Mouse (Mus musculus): Measurements from ENCODE around the gene Fis1. TPM values are rescaled to one million over a fixed set of nuclear protein-coding genes. Genes with fewer than 3 reads are reported as not detected.
"Not testable (repeated sequence)": the region's sequence is repeated elsewhere in the genome, so short reads cannot be mapped to it uniquely, and the experiment has no call there.

Fis1 gene
- polyA plus RNA-seq, 1 experiment = 179 TPM

GRCm38 (mm10) chr5:136935905-136936695 is 17.0 kb upstream of the Fis1 start:
- 47% methylated on average over 7 of the region's 7 CpGs for WGBS
- no peak overlapping the region for H3K27ac ChIP-seq (ENCODE audit: control insufficient read depth, insufficient read depth, low read depth, low read length, poor library complexity)
- TF ChIP-seq CTCF (IDR thresholded peaks at IDR 0.05; ENCODE audit: control insufficient read depth, insufficient read depth, low read length) (peak; percentile 55), POLR2A (IDR thresholded peaks at IDR 0.05; ENCODE audit: borderline replicate concordance, control insufficient read depth, low read depth, low read length) (no peak)
- H3K4me3 ChIP-seq (replicated peaks; ENCODE audit: control insufficient read depth, low read depth, low read length) = no peak overlapping the region
- H3K4me1 ChIP-seq (ENCODE audit: control insufficient read depth, insufficient read depth, low read length) = no peaks in the 10 kb centered on the region

DNA sequence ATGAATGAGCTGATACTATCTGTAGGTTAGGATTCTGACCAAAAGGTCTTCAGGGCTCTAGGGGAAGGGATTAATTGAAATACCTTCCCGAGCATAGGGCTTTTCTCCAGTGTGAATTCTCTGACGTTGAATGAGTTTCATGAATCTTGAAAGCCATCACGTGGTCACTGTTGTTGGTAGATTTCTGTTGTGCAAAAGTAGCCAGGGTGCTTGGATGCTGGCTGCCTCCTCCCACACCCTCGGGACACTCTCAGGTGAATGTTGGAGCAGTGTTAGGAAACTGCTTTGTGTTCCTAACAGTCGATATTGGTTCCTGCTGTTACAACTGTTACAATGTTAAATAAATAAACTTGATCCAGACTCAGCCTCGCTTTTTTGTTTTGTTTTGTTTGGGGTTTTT is 16.3 kb upstream of the Fis1 start:
- no peak overlapping the region for H3K4me3 ChIP-seq (replicated peaks; ENCODE audit: control insufficient read depth, low read depth, low read length)
- 87% methylated on average over 6 of the region's 6 CpGs for WGBS
- TF ChIP-seq CTCF (IDR thresholded peaks at IDR 0.05; ENCODE audit: control insufficient read depth, insufficient read depth, low read length) (no peak), POLR2A (IDR thresholded peaks at IDR 0.05; ENCODE audit: borderline replicate concordance, control insufficient read depth, low read depth, low read length) (no peak)
- no peak overlapping the region for H3K27ac ChIP-seq (ENCODE audit: control insufficient read depth, insufficient read depth, low read depth, low read length, poor library complexity)
- H3K4me1 ChIP-seq (ENCODE audit: control insufficient read depth, insufficient read depth, low read length) = no peaks in the 10 kb centered on the region

GRCm38 (mm10) chr5:136937621-136938020 is 15.5 kb upstream of the Fis1 start:
- no peak for TF ChIP-seq POLR2A (IDR thresholded peaks at IDR 0.05; ENCODE audit: borderline replicate concordance, control insufficient read depth, low read depth, low read length)
- TF ChIP-seq CTCF (IDR thresholded peaks at IDR 0.05; ENCODE audit: control insufficient read depth, insufficient read depth, low read length) = no peak
- Histone ChIP-seq H3K4me1 (ENCODE audit: control insufficient read depth, insufficient read depth, low read length) (no peaks in the 10 kb centered on the region), H3K27ac (ENCODE audit: control insufficient read depth, insufficient read depth, low read depth, low read length, poor library complexity) (no peak overlapping the region), H3K4me3 (replicated peaks; ENCODE audit: control insufficient read depth, low read depth, low read length) (no peak overlapping the region)
- WGBS = 80% methylated on average over 5 of the region's 5 CpGs

GRCm38 (mm10) chr5:136939284-136939683 is 13.8 kb upstream of the Fis1 start:
- TF ChIP-seq CTCF (IDR thresholded peaks at IDR 0.05; ENCODE audit: control insufficient read depth, insufficient read depth, low read length) = peak; percentile 65
- no peak for TF ChIP-seq POLR2A (IDR thresholded peaks at IDR 0.05; ENCODE audit: borderline replicate concordance, control insufficient read depth, low read depth, low read length)

DNA sequence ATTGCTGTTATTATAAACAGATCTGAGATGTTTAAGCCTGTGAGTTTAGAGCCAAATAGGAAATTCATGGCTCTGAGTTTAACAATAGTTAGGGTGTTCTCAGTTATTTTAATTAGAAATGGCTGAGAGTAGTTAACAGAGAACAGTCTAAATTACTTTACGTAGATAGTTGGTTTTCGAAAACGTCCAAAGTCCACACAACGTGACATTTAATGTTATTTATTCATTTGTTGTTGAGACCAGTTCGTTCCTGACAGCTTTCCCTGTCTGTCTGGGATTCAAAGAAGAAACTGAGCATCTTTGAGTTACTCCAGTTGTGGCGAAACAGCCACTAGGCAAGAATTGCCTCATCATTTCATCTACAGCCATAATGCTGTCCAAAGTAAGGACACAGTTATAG is 13.0 kb upstream of the Fis1 start:
- not testable (repeated sequence) for H3K27ac ChIP-seq (ENCODE audit: control insufficient read depth, insufficient read depth, low read depth, low read length, poor library complexity); H3K4me1 ChIP-seq (ENCODE audit: control insufficient read depth, insufficient read depth, low read length); H3K4me3 ChIP-seq (replicated peaks; ENCODE audit: control insufficient read depth, low read depth, low read length)
- 77% methylated on average over 6 of the region's 6 CpGs for WGBS

More at GRCm38 (mm10) chr5:136939284-136939683, 13.8 kb upstream of the Fis1 start:
- Histone ChIP-seq H3K27ac (ENCODE audit: control insufficient read depth, insufficient read depth, low read depth, low read length, poor library complexity) (no peak overlapping the region), H3K4me1 (ENCODE audit: control insufficient read depth, insufficient read depth, low read length) (no peaks in the 10 kb centered on the region), H3K4me3 (replicated peaks; ENCODE audit: control insufficient read depth, low read depth, low read length) (no peak overlapping the region)
- 73% methylated on average over 7 of the region's 7 CpGs for WGBS

GRCm38 (mm10) chr5:136940845-136941560 is 12.1 kb upstream of the Fis1 start:
- no peak for TF ChIP-seq POLR2A (IDR thresholded peaks at IDR 0.05; ENCODE audit: borderline replicate concordance, control insufficient read depth, low read depth, low read length)
- TF ChIP-seq CTCF (IDR thresholded peaks at IDR 0.05; ENCODE audit: control insufficient read depth, insufficient read depth, low read length) = no peak
- Histone ChIP-seq H3K4me1 (ENCODE audit: control insufficient read depth, insufficient read depth, low read length) (no peaks in the 10 kb centered on the region), H3K27ac (ENCODE audit: control insufficient read depth, insufficient read depth, low read depth, low read length, poor library complexity) (no peak overlapping the region), H3K4me3 (replicated peaks; ENCODE audit: control insufficient read depth, low read depth, low read length) (no peak overlapping the region)
- WGBS = 83% methylated on average over 12 of the region's 12 CpGs

GRCm38 (mm10) chr5:136942781-136943180 is 10.3 kb upstream of the Fis1 start:
- 70% methylated on average over 3 of the region's 3 CpGs for WGBS
- Histone ChIP-seq H3K27ac (ENCODE audit: control insufficient read depth, insufficient read depth, low read depth, low read length, poor library complexity) (no peak overlapping the region), H3K4me1 (ENCODE audit: control insufficient read depth, insufficient read depth, low read length) (no peaks in the 10 kb centered on the region), H3K4me3 (replicated peaks; ENCODE audit: control insufficient read depth, low read depth, low read length) (no peak overlapping the region)
- TF ChIP-seq CTCF (IDR thresholded peaks at IDR 0.05; ENCODE audit: control insufficient read depth, insufficient read depth, low read length) (no peak), POLR2A (IDR thresholded peaks at IDR 0.05; ENCODE audit: borderline replicate concordance, control insufficient read depth, low read depth, low read length) (no peak)

- TF ChIP-seq POLR2A (IDR thresholded peaks at IDR 0.05; ENCODE audit: borderline replicate concordance, control insufficient read depth, low read depth, low read length) = no peak
- no peak for TF ChIP-seq CTCF (IDR thresholded peaks at IDR 0.05; ENCODE audit: control insufficient read depth, insufficient read depth, low read length)
- Histone ChIP-seq H3K4me3 (replicated peaks; ENCODE audit: control insufficient read depth, low read depth, low read length) (no peak overlapping the region), H3K4me1 (ENCODE audit: control insufficient read depth, insufficient read depth, low read length) (no peaks in the 10 kb centered on the region), H3K27ac (ENCODE audit: control insufficient read depth, insufficient read depth, low read depth, low read length, poor library complexity) (no peak overlapping the region)
- 80% methylated on average over 2 of the region's 2 CpGs for WGBS
Observed at GRCm38 (mm10) chr5:136943382-136943781, 9.7 kb upstream of the Fis1 start.

Measured in bone marrow, adult 2 months (tissue).